Mouse (Mus musculus) c-Kit-negative CD71-positive TER-119-positive erythroid progenitor cells, embryonic 14.5 days (primary cell): ENCODE results near the gene Ryr2.
"Not testable (repeated sequence)": the region's sequence is repeated elsewhere in the genome, so short reads cannot be mapped to it uniquely, and the experiment has no call there.

Experiments used
- DNase-seq: peaks from one replicate; pipeline ENCODE4 v3.0.0-alpha.2; 2013; ENCODE audit warnings: low read depth, low spot score

The Ryr2 gene

DNA sequence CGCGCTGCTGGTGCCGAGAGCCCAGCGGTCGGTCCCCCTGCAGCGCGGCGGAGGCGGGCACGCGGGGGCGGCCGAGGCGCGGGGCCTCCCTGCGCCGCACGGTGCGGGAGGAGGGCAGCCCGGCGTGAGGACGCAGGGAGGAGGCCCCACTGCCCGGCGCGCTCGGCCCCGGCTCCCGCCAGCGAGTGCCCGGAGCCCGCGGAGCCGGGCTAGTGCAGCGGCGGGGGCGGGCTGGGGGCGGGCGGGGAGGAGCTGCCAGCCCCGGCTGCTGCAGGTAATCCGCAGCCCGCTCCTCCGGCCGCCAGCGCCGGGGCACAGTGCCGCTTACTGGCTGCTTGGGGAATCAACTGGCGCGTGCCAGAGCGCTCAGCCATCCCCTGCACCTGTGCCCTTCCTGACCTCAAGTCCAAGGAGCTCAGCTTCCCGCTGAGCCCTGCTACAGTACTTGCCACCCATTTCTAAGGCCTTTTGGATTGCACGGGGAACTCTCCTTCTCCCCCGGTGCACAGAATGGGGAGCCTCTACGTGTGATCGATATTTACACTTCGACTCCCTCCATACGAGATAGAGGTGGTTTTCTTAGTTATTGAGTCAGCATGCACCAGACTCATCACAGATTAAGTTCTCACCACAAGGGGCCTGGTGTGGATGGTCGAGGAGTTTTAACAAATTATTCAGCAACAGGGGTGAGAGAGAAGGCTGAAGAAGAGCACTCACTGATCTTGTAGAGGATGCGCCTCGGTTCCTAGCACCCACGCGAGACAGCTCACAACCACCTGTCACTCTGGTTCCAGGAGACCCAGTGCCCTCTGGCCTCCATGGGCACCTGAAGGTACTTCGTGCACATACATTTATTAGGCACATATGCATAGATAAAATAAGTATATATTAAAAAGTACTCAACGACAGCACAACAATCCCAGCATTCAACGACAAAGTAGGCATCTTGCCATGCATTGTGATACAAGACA, at the start of gene Ryr2:
TSS of gene Ryr2 (minus strand) at position 284 of the 971 bp plus-strand sequence.
- no peak for DNase-seq

- no peak for DNase-seq
These were observed 47.2 kb upstream of the Ryr2 start for GRCm38 (mm10) chr13:12153922-12154321.

GRCm38 (mm10) chr13:12146918-12147507, 40.3 kb upstream of the Ryr2 start:
- no peak for DNase-seq

DNA sequence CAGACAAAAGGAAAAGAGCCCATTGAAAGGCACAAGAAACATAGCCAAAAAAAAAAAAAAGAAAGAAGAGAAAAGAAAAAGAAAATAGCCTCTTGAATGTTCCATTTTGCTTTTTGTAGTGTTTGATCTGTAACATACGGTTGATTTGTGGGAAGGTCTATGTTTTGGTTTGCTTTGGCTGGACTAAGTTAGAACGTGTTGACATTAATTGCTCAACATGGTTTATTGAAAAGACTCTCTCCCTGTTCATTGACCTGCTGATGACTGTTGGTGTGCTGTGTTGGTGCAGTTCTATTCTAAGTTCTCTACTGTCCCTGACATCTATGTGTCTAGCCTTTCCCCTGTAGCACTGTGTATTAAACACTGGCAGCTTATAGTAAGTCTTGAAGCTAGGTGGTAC, 39.7 kb upstream of the Ryr2 start:
- DNase-seq: no peak

DNA sequence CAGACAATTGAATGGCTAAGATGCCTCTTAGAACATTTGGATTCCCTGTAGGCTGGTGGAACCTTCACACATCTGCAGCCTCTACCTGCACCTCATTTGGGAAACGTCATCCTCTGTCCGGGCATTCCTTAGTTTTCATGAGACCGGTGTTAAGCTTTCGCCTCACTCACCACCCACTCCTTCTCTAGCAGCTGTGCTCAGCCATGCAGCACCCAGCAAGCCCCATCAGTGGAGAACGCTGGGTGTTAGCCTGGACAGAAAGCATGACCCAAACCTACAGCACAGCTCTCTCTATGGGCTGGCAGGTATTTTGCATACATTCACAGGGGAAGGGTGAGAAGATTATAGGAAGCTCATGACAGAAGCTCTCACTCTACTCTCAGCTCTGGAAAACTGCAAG, 36.6 kb upstream of the Ryr2 start:
- no peak for DNase-seq

- DNase-seq: not testable (repeated sequence)
These were observed 29.7 kb upstream of the Ryr2 start for GRCm38 (mm10) chr13:12136461-12136860.

DNA sequence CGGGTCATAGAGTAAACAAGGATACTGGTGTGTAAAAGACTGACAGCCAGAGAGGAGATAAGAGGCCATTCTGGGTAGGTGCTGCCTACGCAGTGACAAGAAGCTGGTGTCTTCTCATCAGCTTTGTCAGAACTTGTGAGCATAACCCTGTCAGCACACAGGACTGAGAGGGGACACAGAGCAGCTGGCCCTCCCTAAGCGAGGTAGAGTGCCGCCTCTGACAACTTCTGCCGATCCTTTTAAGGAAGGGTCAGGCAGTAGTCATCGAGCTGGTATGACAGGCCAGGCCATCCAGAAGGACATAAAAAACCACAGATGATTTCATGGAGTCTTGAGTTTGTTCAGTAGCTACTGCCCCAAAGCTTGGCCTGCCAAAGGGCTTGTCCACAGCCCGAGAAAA, 26.8 kb upstream of the Ryr2 start:
- no peak for DNase-seq

GRCm38 (mm10) chr13:12132160-12132710, 25.5 kb upstream of the Ryr2 start:
- peak; percentile 5 for DNase-seq

DNA sequence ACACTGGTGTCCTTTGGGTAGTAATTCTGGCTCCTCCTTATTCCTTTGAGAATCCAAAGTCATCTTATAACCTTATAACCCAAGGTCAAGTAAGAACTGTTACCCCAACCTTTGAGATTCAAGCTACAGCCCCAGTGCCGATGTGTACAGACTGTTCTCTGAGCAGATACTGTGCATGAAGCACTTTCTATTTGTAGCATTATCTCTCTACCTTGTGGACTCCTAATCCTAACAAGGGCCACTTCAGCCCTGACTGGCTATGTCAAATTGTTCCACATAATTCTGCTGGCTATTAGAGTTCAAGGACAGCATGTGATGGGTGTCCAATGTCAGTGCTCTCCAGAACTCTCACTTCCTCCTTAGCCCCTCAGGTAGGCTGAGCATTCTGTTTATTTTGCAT, 22.4 kb upstream of the Ryr2 start:
- no peak for DNase-seq

- DNase-seq: no peak
These were observed 19.4 kb upstream of the Ryr2 start for GRCm38 (mm10) chr13:12126099-12126498.

- DNase-seq: no peak
These were observed 18.3 kb upstream of the Ryr2 start for GRCm38 (mm10) chr13:12124940-12125540.

DNA sequence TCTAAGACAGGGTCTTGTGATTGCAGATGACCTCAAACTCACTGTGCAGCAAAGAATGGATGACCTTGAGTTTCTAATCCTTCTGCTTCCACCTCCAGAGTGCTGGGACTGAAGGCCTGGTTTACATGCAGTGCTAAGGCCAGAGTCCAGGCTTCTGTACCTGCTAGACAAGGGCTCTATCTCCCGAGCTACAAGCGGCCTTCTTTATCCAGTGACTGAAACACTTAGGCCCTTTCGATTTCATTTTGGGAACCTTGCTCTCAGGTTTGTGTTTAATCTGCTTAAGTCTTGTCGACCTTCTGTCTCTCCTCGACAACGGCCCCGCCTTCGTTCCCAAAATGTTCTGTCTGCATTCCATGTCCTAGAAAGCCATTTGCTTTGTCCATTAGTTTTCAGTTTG, 8.8 kb upstream of the Ryr2 start:
- no peak for DNase-seq

GRCm38 (mm10) chr13:12114816-12115215, 8.1 kb upstream of the Ryr2 start:
- DNase-seq: no peak

GRCm38 (mm10) chr13:12108955-12109354, 2.2 kb upstream of the Ryr2 start:
- no peak for DNase-seq

- no peak for DNase-seq
These were observed 716 bp downstream of the Ryr2 start for GRCm38 (mm10) chr13:12105830-12106628.

- no peak for DNase-seq
These were observed 1.4 kb downstream of the Ryr2 start for GRCm38 (mm10) chr13:12105231-12105829.

DNA sequence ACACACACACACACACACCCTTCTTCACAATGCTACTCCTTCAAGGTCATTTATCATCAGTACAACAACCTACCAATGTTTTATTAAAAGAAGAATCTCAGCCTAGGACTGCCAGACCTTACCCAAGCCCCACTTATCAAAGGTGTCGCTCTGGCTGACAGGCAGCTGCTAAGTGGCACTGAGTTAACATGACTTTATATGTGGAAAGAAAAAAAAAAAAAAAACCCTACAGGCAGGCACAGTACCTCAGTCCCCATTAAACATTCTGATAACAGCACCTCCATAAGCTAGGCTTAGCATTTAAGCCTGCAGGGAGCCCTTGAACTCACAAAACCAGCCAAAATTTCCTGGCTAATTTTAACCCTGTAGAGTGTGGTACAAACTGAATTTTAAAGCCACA, 2.4 kb downstream of the Ryr2 start:
- DNase-seq: no peak

- no peak for DNase-seq
These were observed 3.7 kb downstream of the Ryr2 start for GRCm38 (mm10) chr13:12103017-12103416.

- DNase-seq: no peak
These were observed 7.3 kb downstream of the Ryr2 start for GRCm38 (mm10) chr13:12099446-12099845.

DNA sequence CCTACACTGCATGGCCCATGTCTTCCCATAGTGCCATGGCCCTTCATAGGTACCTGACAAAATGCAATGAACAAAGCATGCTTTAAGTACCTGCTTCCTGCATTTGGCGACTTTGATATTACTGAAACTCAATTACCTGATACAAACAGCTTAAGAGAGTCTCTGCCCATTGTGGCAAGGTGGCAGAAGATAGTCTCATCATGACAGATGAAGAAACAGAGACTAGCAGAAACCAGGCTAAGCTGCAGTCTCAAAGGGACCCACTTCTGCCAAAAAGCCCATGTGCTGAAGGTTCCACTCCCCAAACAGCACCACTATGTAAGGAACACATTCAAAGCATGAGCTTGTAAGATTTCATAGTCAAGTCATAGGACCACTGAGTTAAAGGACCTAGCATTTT, 7.8 kb downstream of the Ryr2 start:
- no peak for DNase-seq

DNA sequence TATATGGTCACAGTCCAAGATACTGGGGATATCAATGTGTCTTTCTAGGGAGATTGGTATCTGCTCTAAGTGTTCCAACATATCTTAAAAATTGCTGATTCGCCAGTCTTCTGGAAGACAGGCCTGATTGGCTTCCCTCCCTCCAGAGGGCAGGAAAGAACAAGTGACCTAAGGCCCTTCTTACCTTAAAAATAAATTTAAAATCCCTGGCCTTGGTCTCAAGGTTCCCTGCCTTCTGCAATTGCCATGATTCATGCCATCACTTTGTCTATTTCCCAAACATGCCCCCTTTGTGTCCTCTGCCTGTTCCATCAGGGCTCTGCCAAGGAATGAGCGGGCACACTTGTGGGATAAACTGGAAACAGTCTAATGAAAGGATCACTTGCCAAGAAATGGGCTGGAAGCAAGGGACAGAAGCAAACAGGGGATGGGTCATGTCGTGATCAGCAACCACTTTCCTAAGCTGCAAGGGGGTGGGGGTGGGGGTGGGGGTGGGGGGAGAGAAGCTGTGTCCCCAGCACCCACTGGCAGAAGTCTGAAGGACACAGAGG, 10.3 kb downstream of the Ryr2 start:
- DNase-seq: no peak
